9 mouse cellular contexts compared by ENCODE assay signal in the genomic region with DNA sequence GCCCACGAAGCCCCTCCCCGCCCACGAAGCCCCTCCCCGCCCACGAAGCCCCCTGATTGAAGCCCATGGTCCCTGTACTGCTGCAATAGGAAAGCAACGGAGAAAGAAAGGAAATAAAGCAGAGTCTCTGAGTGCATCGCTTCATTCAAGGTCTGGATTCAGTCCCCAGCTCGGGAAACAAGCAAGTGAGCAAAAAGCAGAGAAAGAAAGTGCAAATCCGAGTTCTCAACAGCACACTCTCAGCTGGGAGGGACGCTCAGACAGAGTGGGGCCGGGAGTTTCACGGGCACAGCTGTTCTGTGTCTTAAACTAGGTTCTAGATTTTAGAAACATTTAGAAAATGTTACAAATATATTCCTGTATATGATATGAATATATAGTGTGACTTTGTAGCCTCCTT. TPM values are rescaled to one million over a fixed set of nuclear protein-coding genes. Genes with fewer than 3 reads are reported as not detected.
A peak's percentile ranks its signal among the peaks of the same experiment; 100 is the strongest.
DNase-seq lines count a peak whose midpoint lies in the region; ATAC-seq and TF ChIP-seq lines count a peak whose summit lies in the region.
"Had no signal": no experiment of that assay in that cellular context is flagged by ENCODE, and none has a peak within 500 bp of the region (broad histone marks: within the 10 kb centered on the region; RNA-seq: fewer than 3 reads in every experiment).

No protein-coding gene starts in this region.

- DNase-seq in layer of hippocampus, adult 2 months (ENCODE audit: low spot score in 2 of 2): no peak
- DNase-seq in layer of hippocampus, postnatal 14 days (ENCODE audit: low spot score in 2 of 2): no peak
- DNase-seq in forebrain, embryonic 14.5 days (ENCODE audit: low spot score): peak; percentile 56
- peak; percentile 43 for DNase-seq in retina, embryonic 14.5 days (ENCODE audit: low spot score)
- DNase-seq in adrenal gland, adult 2 months: no peak
- DNase-seq in T-cell, adult 2 months (ENCODE audit: low spot score): no peak
- DNase-seq in thymus, postnatal 0 days (ENCODE audit: low spot score): no peak

- WGBS in forebrain, embryonic 14.5 days: 2% methylated on average over 12 of the region's 12 CpGs
- WGBS in limb, embryonic 12.5 days: 5% methylated on average over 12 of the region's 12 CpGs

- no peak for TF ChIP-seq CTCF in layer of hippocampus, adult 2 months (conservative IDR thresholded peaks at IDR 0.05)

- peak overlapping the region; percentile 22 for H3K4me3 ChIP-seq in layer of hippocampus, adult 2 months
- H3K4me3 ChIP-seq in forebrain, embryonic 14.5 days (ENCODE audit: low read depth, low read length): peak overlapping the region; percentile 20
- peak overlapping the region; percentile 42 for H3K4me3 ChIP-seq in limb, embryonic 12.5 days (replicated peaks)

- peak; percentile 69 for ATAC-seq in forebrain, embryonic 14.5 days
- no peak; the same call in 1 of the 2 replicates for ATAC-seq in limb, embryonic 12.5 days (ENCODE audit: insufficient number of reproducible peaks, insufficient read depth, low FRiP score, low TSS enrichment, low read depth)

- H3K4me2 ChIP-seq in forebrain, embryonic 14.5 days (ENCODE audit: low read length): peak overlapping the region; percentile 37
- peak overlapping the region; percentile 59 for H3K4me2 ChIP-seq in limb, embryonic 12.5 days

- peak overlapping the region; percentile 21; the same call in 1 of the 2 replicates for H3K9ac ChIP-seq in forebrain, embryonic 14.5 days (ENCODE audit: low read length)
- H3K9ac ChIP-seq in limb, embryonic 12.5 days (replicated peaks): no peak overlapping the region

- H3K27me3 ChIP-seq in forebrain, embryonic 14.5 days (replicated peaks; ENCODE audit: control insufficient read depth, insufficient read depth, low read length): no peaks in the 10 kb centered on the region
- H3K27me3 ChIP-seq in limb, embryonic 12.5 days: no peaks in the 10 kb centered on the region; the same call in 1 of the 2 replicates

- H3K27ac ChIP-seq in layer of hippocampus, adult 2 months: no peak overlapping the region
- no peak overlapping the region for H3K27ac ChIP-seq in forebrain, embryonic 14.5 days (ENCODE audit: low read depth, low read length)
- 0 out of 2 replicates have a peak overlapping the region, but pooled peaks have one; percentile 62 for H3K27ac ChIP-seq in limb, embryonic 12.5 days

- no peaks in the 10 kb centered on the region for H3K36me3 ChIP-seq in forebrain, embryonic 14.5 days (ENCODE audit: control insufficient read depth, insufficient read depth, low read length)
- no peaks in the 10 kb centered on the region for H3K36me3 ChIP-seq in limb, embryonic 12.5 days

- H3K4me1 ChIP-seq in forebrain, embryonic 14.5 days (ENCODE audit: control insufficient read depth, insufficient read depth, low read length): no peaks in the 10 kb centered on the region
- H3K4me1 ChIP-seq in limb, embryonic 12.5 days (replicated peaks): peaks cover 6% of the 10 kb centered on the region; the same call in 1 of the 2 replicates

- no peaks in the 10 kb centered on the region for H3K9me3 ChIP-seq in forebrain, embryonic 14.5 days (replicated peaks; ENCODE audit: control insufficient read depth, low read length)
- H3K9me3 ChIP-seq in limb, embryonic 12.5 days: no peaks in the 10 kb centered on the region

RNA-seq across cellular contexts. Expression of a gene that starts 14.6 kb away (rescaled TPM):
- 10 to 100 TPM; 61.6 to 66.8 TPM for total RNA-seq in layer of hippocampus, adult 2 months (2021)
- total RNA-seq in layer of hippocampus, postnatal 14 days (2021): 10 to 100 TPM; 69.4 to 83.3 TPM
- 0.50 and 1.3 TPM in 2 replicates for polyA plus RNA-seq in forebrain, embryonic 14.5 days (2014; fragmentation: Nextera tagmentation; extraction: Ambion mirVana)
- polyA plus RNA-seq in limb, embryonic 12.5 days (2016; fragmentation: Nextera tagmentation; extraction: Ambion mirVana): 0.17 and 0.31 TPM in 2 replicates
- total RNA-seq in adrenal gland, adult 2 months (2021): under 1 TPM; 0.69 to 0.90 TPM
- polyA plus RNA-seq in adrenal gland, adult 2 months (2012; rRNA removed): 0.76 and 0.84 TPM in 2 replicates
- polyA plus RNA-seq in thymus, postnatal 0 days (2015; fragmentation: Nextera tagmentation; extraction: Ambion mirVana): not detected in 2 replicates
- polyA plus RNA-seq: small intestine, adult 2 months had no signal

RNA-seq across cellular contexts. Expression of a gene that starts 24.4 kb away (rescaled TPM):
- total RNA-seq in layer of hippocampus, adult 2 months (2021): 10 to 100 TPM; 27.4 to 31.3 TPM
- 10 to 100 TPM; 26.8 to 32.6 TPM for total RNA-seq in layer of hippocampus, postnatal 14 days (2021)
- polyA plus RNA-seq in forebrain, embryonic 14.5 days (2014; fragmentation: Nextera tagmentation; extraction: Ambion mirVana): 7.3 and 13.3 TPM in 2 replicates
- 23.5 and 24.2 TPM in 2 replicates for polyA plus RNA-seq in limb, embryonic 12.5 days (2016; fragmentation: Nextera tagmentation; extraction: Ambion mirVana)
- 10 to 100 TPM; 11.0 to 16.5 TPM for total RNA-seq in adrenal gland, adult 2 months (2021)
- 8.0 and 8.1 TPM in 2 replicates for polyA plus RNA-seq in adrenal gland, adult 2 months (2012; rRNA removed)
- polyA plus RNA-seq in thymus, postnatal 0 days (2015; fragmentation: Nextera tagmentation; extraction: Ambion mirVana): 2.1 and 2.4 TPM in 2 replicates

Comparison
In these comparisons a context has a peak if more than half of its experiments do, and no peak if none do; other contexts are left out.
1. DNase-seq: peak in forebrain, embryonic 14.5 days (single experiment) and retina, embryonic 14.5 days (single experiment); none in layer of hippocampus, adult 2 months (0 of 2), layer of hippocampus, postnatal 14 days (0 of 2), adrenal gland, adult 2 months (single experiment), T-cell, adult 2 months (single experiment) and thymus, postnatal 0 days (single experiment).
2. Peak in every context shown above with its lines, with median percentiles within 50 percentile points of each other: H3K4me3 ChIP-seq.